Mouse (Mus musculus): ENCODE results near the gene Slc4a1. TPM values are rescaled to one million over a fixed set of nuclear protein-coding genes. Genes with fewer than 3 reads are reported as not detected.
A peak's percentile ranks its signal among the peaks of the same experiment; 100 is the strongest.
"Not testable (repeated sequence)": the region's sequence is repeated elsewhere in the genome, so short reads cannot be mapped to it uniquely, and the experiment has no call there.

Gene Slc4a1
- under 1 TPM; 0.50 to 0.60 TPM for total RNA-seq (2021)
- long read RNA-seq, experiment 1 = 0 reads
- long read RNA-seq, experiment 2 = 0 reads

- DNase-seq (ENCODE audit: low spot score in 2 of 2) = not testable (repeated sequence)
These were observed at the start of gene Slc4a1 for GRCm38 (mm10) chr11:102366103-102366502. Gene Slc4a1, minus strand, starts transcription at chr11:102366203.

GRCm38 (mm10) chr11:102415034-102415802 lies 49.2 kb upstream of the Slc4a1 start:
- no peak for DNase-seq (ENCODE audit: low spot score in 2 of 2)

DNA sequence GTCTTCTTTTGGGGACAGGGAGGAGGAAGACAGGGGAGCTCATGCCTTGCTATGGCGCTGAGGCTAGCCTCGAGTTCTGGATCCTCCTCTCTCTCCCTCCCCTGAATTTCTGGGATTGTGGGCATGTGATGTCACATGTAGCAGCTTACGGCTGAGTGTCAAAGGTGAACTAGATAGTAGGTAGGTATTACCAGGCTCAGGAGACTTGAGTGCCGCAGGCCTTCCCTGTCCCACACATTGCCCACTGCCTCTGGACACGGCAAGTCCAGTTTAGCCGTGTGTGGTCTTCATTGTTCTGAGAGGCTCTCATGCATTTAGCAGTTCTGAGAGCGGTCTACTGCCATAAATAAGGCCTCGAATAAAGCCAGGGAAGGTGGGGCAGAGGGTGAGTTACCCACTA lies 47.1 kb upstream of the Slc4a1 start:
- no peak for DNase-seq (ENCODE audit: low spot score in 2 of 2)

DNA sequence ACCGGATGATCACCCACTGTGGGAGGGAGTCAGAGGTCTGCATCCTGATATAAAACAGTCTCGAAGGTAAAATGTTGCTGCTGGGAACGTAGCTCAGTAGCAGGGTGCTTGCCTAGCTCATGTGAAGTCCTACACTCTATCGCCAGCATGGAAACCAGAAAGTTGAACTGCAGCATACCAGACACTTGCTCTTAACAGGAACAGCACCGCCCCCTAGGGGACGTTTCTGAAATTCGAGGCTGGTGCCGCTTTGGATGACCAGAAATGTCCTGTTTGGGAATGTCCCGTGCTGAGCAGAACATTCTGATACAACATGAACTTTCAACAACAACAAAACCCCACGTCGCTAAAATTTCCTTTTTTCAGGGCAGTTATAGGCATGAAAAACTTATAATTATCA lies 45.7 kb upstream of the Slc4a1 start:
- peak; percentile 84 to 92 for DNase-seq (ENCODE audit: low spot score in 2 of 2)

- no peak for DNase-seq (ENCODE audit: low spot score in 2 of 2)
These were observed 45.1 kb upstream of the Slc4a1 start for GRCm38 (mm10) chr11:102411061-102411460.

GRCm38 (mm10) chr11:102410345-102410744 lies 44.3 kb upstream of the Slc4a1 start:
- DNase-seq (ENCODE audit: low spot score in 2 of 2) = not testable (repeated sequence)

- no peak for DNase-seq (ENCODE audit: low spot score in 2 of 2)
These were observed 43.9 kb upstream of the Slc4a1 start for GRCm38 (mm10) chr11:102409795-102410330.

- no peak for DNase-seq (ENCODE audit: low spot score in 2 of 2)
These were observed 43.1 kb upstream of the Slc4a1 start for GRCm38 (mm10) chr11:102408888-102409794.

DNA sequence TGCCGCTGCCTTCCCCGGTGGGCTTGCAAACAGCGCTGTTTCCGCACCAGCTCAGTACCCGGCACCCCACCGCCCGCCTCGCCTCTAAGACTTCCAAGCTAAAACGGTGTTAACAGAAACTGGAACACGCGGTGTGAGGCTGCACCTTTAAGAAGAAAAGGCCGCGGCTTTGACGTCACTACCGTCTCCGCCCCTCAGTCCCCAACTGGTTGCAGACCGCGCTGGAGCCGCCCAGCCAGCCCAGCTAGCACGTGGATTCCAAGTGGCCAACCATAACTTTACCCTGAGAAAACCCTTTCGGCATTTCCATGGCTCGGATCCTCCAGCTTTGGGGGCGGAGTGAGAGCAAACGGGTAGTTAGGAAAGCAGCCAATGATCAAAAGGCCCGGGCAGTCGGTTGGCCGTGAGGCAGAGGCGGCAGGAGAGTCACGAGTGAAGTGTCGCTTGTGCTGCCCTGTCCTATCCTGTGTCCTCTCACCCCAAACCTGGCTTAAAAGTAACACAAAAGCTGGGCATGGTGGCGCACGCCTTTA lies 42.4 kb upstream of the Slc4a1 start:
- peak; percentile 91 to 98 for DNase-seq (ENCODE audit: low spot score in 2 of 2)

GRCm38 (mm10) chr11:102407834-102408215 lies 41.8 kb upstream of the Slc4a1 start, which contains the start of gene Slc25a39:
Gene Slc25a39, minus strand, starts transcription at chr11:102407946.
- no peak for DNase-seq (ENCODE audit: low spot score in 2 of 2)

DNA sequence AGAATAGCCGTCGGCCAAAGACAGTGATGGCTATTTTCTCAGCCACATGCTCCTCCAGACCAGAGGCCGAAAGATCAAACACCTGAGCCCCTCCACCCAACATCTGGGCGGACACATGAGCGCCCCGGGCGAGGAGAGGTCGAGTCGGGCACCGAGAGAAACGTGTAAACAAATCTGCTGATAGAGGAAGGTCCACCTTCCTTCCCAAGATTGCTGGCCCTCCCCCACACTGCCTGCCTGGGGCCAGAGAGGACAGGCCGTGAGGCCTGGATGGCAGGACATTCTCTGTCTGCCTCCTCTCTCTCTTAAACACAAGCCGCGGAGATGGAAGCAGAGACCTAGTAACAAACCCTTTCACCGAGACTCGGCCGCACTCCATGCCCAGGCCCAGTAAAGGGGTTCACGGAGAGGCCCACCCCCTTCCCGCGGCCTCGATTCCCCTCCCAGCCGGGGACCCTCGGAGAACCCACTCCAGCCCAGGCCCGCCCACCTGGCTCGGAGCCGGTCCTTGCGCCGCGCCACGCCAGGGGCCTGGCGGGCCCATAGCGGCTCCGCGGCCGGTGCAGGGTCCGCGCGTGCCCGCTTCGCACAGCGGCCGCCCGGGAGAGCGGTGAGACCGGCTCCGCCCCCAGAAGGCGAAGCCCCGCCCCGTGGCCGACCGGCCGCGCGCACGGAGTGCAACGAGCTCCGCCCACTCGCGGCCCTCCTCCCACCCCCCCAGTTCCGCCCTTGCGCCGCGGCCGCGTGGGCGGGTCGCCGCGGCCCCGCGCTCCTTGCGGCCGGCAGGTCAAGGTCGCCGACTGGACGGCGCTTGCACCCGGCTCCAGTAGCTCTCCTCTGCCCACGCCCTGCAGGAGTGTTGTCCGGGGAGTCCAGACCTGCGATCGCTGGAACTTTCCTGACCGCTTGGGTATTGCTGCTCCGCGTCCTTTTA lies 41.2 kb upstream of the Slc4a1 start:
- DNase-seq (ENCODE audit: low spot score in 2 of 2) = peak; percentile 86 to 91

- peak in 1 of 2 experiments; percentile 12 for DNase-seq (ENCODE audit: low spot score in 2 of 2)
These were observed 40.4 kb upstream of the Slc4a1 start for GRCm38 (mm10) chr11:102406401-102406800.

GRCm38 (mm10) chr11:102405544-102406285 lies 39.7 kb upstream of the Slc4a1 start:
- DNase-seq (ENCODE audit: low spot score in 2 of 2) = peak in 1 of 2 experiments; percentile 11

DNA sequence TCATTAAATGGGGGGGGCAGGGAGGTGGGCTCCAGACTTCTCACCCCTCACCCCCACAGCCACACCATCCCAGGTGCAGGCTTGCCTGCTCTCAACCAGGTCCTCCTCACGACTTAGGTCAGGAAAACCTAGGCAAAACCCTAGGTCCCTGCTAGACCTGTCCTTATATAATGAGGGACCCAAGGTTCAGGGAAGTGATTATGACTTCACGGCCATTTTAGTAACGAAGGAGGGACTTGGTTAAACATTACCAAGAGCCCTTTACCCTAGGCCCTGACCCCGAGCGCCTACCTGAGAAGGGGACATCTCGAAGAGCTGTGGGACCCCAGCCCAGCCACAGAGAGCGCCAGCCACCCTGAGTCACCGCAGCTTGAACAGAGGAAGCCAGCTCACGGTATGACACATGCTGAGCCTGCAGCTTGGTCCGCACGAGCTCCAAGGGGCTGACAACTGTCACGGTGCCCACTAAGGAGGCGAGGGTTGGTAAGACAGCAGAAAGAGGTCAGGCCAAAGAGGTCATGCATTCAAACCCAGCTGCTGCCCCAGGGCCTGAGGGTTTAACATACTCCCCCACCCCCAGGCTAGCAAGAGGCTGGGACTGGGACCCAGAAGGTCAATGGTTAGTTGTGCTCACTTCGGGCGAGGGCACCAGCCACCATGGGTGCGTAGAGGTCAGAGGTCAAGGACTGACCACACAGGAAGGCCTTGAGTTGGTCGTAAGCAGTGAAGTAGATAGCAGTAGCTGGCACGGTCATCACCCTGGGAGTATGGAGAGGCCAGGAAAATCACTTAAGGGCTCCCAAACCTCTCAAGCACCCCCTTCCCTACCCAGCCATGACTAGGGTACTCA lies 38.4 kb upstream of the Slc4a1 start:
- DNase-seq (ENCODE audit: low spot score in 2 of 2) = peak in 1 of 2 experiments; percentile 12

GRCm38 (mm10) chr11:102403657-102404056 lies 37.7 kb upstream of the Slc4a1 start:
- no peak for DNase-seq (ENCODE audit: low spot score in 2 of 2)

- DNase-seq (ENCODE audit: low spot score in 2 of 2) = peak; percentile 12 to 15
These were observed 36.0 kb upstream of the Slc4a1 start for GRCm38 (mm10) chr11:102401898-102402500.

DNA sequence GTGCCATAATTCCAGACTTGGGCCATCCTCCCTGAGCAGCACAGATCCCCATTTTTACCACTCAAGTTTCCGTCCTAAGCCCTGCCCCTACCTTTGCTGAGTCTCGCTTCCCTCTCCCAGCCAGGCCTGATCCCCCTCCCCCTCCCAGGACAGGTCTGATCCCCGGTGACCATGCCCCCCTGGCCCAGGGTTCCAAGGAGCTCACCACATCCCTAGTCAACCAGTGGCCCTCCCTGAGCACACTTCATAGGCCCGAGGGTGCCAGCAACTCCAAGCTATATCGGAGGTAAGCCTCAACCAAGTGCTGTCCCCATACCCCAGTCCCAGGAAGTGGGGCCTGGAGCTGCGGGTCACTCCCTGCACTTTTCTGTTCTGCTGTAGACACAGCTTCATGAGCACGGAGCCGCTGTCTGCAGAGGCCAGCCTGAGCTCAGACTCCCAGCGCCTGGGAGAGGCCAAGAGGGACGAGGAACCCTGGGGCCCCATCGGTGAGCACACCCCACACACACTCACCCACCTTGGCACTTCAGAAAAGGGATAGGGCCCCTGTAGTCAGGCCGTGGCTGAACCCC lies 34.6 kb upstream of the Slc4a1 start:
- DNase-seq (ENCODE audit: low spot score in 2 of 2) = peak in 1 of 2 experiments; percentile 4

DNA sequence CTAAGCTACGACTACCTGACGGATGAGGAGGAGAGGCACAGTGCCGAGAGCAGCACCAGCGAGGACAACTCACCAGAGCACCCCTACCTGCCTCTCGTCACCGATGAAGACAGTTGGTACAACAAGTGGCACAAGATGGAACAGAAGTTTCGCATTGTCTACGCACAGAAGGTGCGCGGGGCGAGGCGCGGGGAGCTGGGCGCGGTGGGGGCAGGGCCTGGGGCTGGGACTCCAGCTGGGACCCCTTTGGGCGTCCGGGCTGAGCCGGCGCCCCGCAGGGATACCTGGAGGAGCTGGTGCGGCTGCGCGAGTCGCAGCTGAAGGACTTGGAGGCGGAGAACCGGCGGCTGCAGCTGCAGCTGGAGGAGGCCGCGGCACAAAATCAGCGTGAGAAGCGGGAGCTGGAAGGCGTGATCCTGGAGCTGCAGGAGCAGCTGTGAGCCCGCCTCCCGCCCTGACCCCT lies 33.6 kb upstream of the Slc4a1 start:
- peak in 1 of 2 experiments; percentile 14 for DNase-seq (ENCODE audit: low spot score in 2 of 2)
